Mouse (Mus musculus) limb, embryonic 10.5 days (tissue): ENCODE data around the gene Cacna2d3. TPM values are rescaled to one million over a fixed set of nuclear protein-coding genes. Genes with fewer than 3 reads are reported as not detected.

Experiments
- DNase-seq: peaks from one replicate; pipeline ENCODE4 v3.0.0-alpha.2; 2017; ENCODE audit warnings: low spot score
- H3K27ac ChIP-seq: fragments of 300-500 bp; sonication (generic); 2 replicates; pipeline ENCODE4 v1.5.1; 2016; ENCODE audit warnings: mild to moderate bottlenecking
- H3K27me3 ChIP-seq: fragments of 300-500 bp; sonication (generic); 2 replicates; pipeline ENCODE4 v1.6.1; 2016; ENCODE audit warnings: low read depth, mild to moderate bottlenecking; ENCODE audit not compliant: poor library complexity, severe bottlenecking
- H3K36me3 ChIP-seq: fragments of 300-500 bp; sonication (generic); 2 replicates; pipeline ENCODE4 v1.6.1; 2016; ENCODE audit warnings: mild to moderate bottlenecking, moderate library complexity
- H3K4me1 ChIP-seq: fragments of 300-500 bp; sonication (generic); 2 replicates; pipeline ENCODE4 v1.6.1; 2016
- H3K4me3 ChIP-seq: fragments of 300-500 bp; sonication (generic); 2 replicates; pipeline ENCODE4 v1.5.1; 2016; ENCODE audit warnings: mild to moderate bottlenecking, moderate library complexity
- H3K9me3 ChIP-seq: fragments of 300-500 bp; sonication (generic); replicated peaks from 2 replicates; pipeline ENCODE4 v1.6.1; 2016; ENCODE audit warnings: mild to moderate bottlenecking
- WGBS: fragments of 180-500 bp; shearing (Covaris S2); methylation state at CpG from one replicate; pipeline ENCODE4 v1.1.7; 2016; 5-methylcytosine and 5-hydroxymethylcytosine counted together
- polyA plus RNA-seq: library from polyadenylated mRNA; unstranded; fragments of >200 nt; fragmentation: Nextera tagmentation; extraction: Ambion mirVana; gene quantifications from 2 replicates; pipeline ENCODE4 v1.2.1, GENCODE M21; 2016

Gene Cacna2d3
- polyA plus RNA-seq, 1 experiment from 2014 or later = 0.86 TPM

- H3K9me3 ChIP-seq = no peaks in the 10 kb centered on the region
- no peak overlapping the region for H3K27ac ChIP-seq
- WGBS = 88% methylated on average over 9 of the region's 9 CpGs
- no peak for DNase-seq
- no peak overlapping the region for H3K4me3 ChIP-seq
- H3K36me3 ChIP-seq = no peaks in the 10 kb centered on the region
- H3K4me1 ChIP-seq = no peaks in the 10 kb centered on the region
- H3K27me3 ChIP-seq = no peaks in the 10 kb centered on the region
These were observed 397.8 kb downstream of the Cacna2d3 start for GRCm38 (mm10) chr14:29323718-29324429.

DNA sequence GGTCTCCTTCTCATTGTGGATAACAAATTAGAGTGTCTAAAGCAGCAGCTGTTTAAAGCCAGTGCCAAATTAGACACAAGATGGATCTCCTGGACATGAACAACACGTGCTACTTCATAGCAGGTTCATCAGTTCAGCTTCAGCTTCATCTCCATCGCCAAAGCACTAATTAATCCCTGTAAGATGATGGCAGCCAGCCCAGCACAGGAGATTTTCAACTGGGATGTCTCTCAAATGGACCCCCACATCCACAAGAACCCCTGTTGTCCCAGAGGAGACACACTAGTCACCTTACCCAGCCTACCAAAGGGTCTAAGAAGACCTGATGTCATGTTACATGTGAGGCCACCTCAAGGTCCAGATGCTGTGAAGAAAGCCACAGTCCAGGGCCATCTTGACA, 408.2 kb downstream of the Cacna2d3 start:
- Histone ChIP-seq H3K27me3 (no peaks in the 10 kb centered on the region), H3K36me3 (no peaks in the 10 kb centered on the region), H3K4me3 (no peak overlapping the region), H3K4me1 (no peaks in the 10 kb centered on the region), H3K27ac (no peak overlapping the region), H3K9me3 (no peaks in the 10 kb centered on the region)
- WGBS = 91% methylated on average over 2 of the region's 2 CpGs
- no peak for DNase-seq

DNA sequence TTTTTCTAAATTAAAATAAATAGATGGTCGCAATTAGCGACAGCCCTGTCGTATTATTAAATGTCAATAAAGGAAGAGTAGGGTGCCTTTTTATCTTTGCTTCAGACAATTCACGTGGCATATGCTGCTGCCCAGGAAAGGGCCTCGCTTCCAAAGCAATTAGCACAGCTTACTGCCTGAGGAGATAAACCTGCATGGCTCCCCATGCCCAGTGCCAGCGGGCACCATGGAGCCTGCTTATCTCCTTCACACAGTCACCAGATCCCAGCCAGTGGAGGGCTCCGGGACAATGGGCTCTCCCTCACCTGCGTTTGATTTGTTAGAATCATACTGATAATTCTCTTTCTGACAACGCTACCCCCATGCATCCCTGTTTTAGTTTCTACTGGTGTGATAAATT, 416.0 kb downstream of the Cacna2d3 start:
- Histone ChIP-seq H3K36me3 (no peaks in the 10 kb centered on the region), H3K27me3 (no peaks in the 10 kb centered on the region), H3K27ac (no peak overlapping the region), H3K9me3 (no peaks in the 10 kb centered on the region), H3K4me3 (no peak overlapping the region), H3K4me1 (no peaks in the 10 kb centered on the region)
- no peak for DNase-seq
- 90% methylated on average over 9 of the region's 9 CpGs for WGBS

DNA sequence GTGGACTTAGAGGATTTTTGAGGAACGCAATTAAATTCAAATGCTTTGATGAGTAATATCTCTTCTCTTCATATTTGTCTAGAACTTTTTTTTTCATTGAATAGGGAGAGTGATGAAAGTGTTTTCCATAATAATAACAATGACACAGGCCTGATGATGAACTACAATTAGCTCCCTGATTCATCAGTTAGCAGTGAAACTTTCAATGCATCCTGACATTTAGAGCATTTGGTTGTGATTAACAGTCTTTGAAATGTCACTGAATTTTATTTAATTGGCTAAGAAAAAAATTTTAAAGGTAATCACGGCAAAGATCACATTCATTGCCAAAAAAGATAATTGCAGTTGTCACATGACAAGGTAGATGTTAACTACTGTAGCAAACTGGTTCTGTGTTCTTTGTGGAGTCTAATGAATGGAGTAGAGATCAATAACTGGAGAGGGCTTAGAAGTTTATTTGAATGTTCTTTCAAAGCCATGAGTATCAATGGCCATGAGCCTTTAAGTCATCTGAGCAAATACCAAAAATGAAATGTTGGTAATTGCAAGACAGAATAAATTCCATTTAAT, 425.4 kb downstream of the Cacna2d3 start:
- WGBS = 81% methylated on average over 2 of the region's 2 CpGs
- Histone ChIP-seq H3K9me3 (no peaks in the 10 kb centered on the region), H3K27ac (no peak overlapping the region), H3K27me3 (no peaks in the 10 kb centered on the region), H3K4me3 (no peak overlapping the region), H3K4me1 (no peaks in the 10 kb centered on the region), H3K36me3 (no peaks in the 10 kb centered on the region)
- DNase-seq = no peak

- Histone ChIP-seq H3K4me3 (no peak overlapping the region), H3K9me3 (no peaks in the 10 kb centered on the region), H3K27me3 (no peaks in the 10 kb centered on the region), H3K4me1 (no peaks in the 10 kb centered on the region), H3K27ac (no peak overlapping the region), H3K36me3 (no peaks in the 10 kb centered on the region)
- DNase-seq = no peak
- WGBS = 89% methylated on average over 1 of the region's 1 CpGs
These were observed 442.8 kb downstream of the Cacna2d3 start for GRCm38 (mm10) chr14:29278901-29279300.

GRCm38 (mm10) chr14:29278401-29278800, 443.3 kb downstream of the Cacna2d3 start:
- Histone ChIP-seq H3K27ac (no peak overlapping the region), H3K27me3 (no peaks in the 10 kb centered on the region), H3K4me3 (no peak overlapping the region), H3K36me3 (no peaks in the 10 kb centered on the region), H3K9me3 (no peaks in the 10 kb centered on the region), H3K4me1 (no peaks in the 10 kb centered on the region)
- DNase-seq = no peak
- 85% methylated on average over 2 of the region's 2 CpGs for WGBS

DNA sequence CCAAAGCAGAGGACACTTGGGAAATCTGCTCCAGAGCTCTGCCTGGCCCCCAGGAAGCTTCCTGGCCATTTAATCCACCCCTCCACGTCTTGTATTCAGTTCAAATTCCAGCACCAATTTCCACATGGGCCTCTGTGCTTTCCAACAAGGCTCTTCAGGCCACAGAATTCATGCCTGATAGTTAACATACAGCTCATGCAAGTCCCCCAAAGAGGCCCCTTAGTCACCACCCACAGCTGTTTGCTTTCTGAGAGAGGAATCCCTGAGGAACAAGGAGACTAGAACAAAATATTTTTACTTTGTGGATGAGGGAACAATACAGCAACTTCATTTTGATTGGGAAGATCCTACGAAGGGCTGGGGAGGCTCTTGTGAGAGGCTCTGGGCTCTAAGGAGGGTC, 444.0 kb downstream of the Cacna2d3 start:
- H3K4me1 ChIP-seq = no peaks in the 10 kb centered on the region
- no peaks in the 10 kb centered on the region for H3K36me3 ChIP-seq
- DNase-seq = no peak
- no peak overlapping the region for H3K4me3 ChIP-seq
- H3K27ac ChIP-seq = no peak overlapping the region
- no peaks in the 10 kb centered on the region for H3K27me3 ChIP-seq
- no peaks in the 10 kb centered on the region for H3K9me3 ChIP-seq
- 79% methylated on average over 2 of the region's 2 CpGs for WGBS

DNA sequence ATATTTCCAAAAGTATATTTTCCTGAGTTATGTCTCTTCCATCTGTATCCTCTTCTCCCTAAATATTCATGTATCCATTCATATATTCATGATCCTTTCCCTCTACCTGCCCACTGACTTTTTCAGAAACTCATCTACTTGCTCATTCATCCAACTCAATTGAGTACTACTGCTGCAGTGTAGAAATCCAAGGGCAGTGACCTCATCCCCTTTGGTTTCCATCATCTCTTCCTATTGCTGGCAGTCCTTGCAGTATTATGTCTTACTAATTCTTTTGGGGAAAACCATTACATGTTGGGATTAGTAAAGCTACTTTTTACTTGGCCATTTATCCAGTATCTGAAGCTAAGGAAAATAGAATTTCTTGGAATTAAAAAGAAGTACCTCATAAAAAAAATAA, 447.8 kb downstream of the Cacna2d3 start:
- Histone ChIP-seq H3K4me1 (peaks cover 5% of the 10 kb centered on the region), H3K27ac (no peak overlapping the region), H3K9me3 (no peaks in the 10 kb centered on the region), H3K36me3 (no peaks in the 10 kb centered on the region), H3K4me3 (no peak overlapping the region), H3K27me3 (no peaks in the 10 kb centered on the region)
- no peak for DNase-seq

DNA sequence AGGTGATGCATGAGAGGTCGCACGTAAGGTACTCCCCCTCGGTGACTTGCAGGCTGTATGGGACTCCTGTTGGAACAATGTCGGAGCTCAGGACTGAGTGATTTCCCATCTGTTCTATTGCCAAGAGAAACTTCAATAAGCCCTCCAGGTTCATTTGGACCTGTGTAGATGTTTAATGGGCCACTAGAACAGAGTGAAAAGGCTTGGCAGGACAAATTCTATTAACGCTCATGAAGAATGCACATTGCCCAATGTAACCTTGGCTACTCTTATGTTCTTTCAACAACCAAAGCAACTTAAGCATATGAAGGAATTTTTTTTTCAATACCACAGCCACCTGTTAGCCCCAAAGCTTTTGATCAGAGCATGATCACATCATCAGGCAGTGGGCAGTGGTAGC, 451.1 kb downstream of the Cacna2d3 start:
- Histone ChIP-seq H3K4me1 (peaks cover 26% of the 10 kb centered on the region), H3K27me3 (no peaks in the 10 kb centered on the region), H3K27ac (no peak overlapping the region), H3K9me3 (no peaks in the 10 kb centered on the region), H3K4me3 (no peak overlapping the region), H3K36me3 (no peaks in the 10 kb centered on the region)
- no peak for DNase-seq
- 91% methylated on average over 5 of the region's 5 CpGs for WGBS

- 0 out of 2 replicates have a peak overlapping the region, but pooled peaks have one; percentile 3 for H3K27ac ChIP-seq
These were observed 451.8 kb downstream of the Cacna2d3 start for GRCm38 (mm10) chr14:29269816-29270215.

GRCm38 (mm10) chr14:29268609-29269008, 453.1 kb downstream of the Cacna2d3 start:
- 31% methylated on average over 5 of the region's 5 CpGs for WGBS
- no peaks in the 10 kb centered on the region for H3K9me3 ChIP-seq
- H3K27me3 ChIP-seq = no peaks in the 10 kb centered on the region
- H3K4me3 ChIP-seq = no peak overlapping the region
- no peak for DNase-seq
- no peak overlapping the region for H3K27ac ChIP-seq
- H3K36me3 ChIP-seq = no peaks in the 10 kb centered on the region
- peaks cover 26% of the 10 kb centered on the region for H3K4me1 ChIP-seq

More at GRCm38 (mm10) chr14:29269816-29270215, 451.8 kb downstream of the Cacna2d3 start:
- 52% methylated on average over 2 of the region's 2 CpGs for WGBS
- Histone ChIP-seq H3K4me1 (peaks cover 26% of the 10 kb centered on the region), H3K9me3 (no peaks in the 10 kb centered on the region), H3K36me3 (no peaks in the 10 kb centered on the region), H3K4me3 (no peak overlapping the region), H3K27me3 (no peaks in the 10 kb centered on the region)
- DNase-seq = no peak

DNA sequence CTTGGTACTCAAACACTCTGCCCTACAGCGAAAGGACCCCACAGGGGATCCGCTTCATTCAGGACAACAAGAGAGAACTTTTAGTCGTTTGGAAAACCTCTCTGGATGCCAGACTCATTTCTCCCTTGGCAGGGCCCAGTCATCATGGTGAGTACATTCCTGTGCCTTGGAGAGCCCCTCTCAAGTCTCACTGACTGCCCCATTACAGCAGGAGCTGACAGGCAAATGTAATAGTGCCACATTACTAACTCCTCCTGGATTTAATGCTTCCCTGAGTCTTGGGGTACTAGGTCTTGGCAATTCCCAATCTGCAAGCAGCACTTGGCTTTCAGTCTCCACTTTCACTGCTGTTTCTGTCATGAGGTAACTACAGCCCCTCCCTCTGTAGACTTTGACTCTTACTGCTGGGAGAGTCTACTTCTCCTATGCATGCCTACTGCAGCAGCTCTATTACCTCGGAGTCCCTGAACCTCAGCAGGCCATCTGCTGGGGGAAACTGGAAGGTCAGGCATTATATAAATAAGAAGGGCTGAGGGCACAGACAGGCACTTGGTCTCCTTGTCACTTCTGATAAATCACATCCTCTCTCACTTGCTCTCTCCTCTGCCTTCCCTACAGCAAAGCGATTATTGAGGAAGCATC, 454.3 kb downstream of the Cacna2d3 start:
- Histone ChIP-seq H3K4me3 (no peak overlapping the region), H3K4me1 (peaks cover 26% of the 10 kb centered on the region), H3K9me3 (no peaks in the 10 kb centered on the region), H3K36me3 (no peaks in the 10 kb centered on the region), H3K27ac (peak overlapping the region; percentile 6; the same call in 1 of the 2 replicates), H3K27me3 (no peaks in the 10 kb centered on the region)
- WGBS = 54% methylated on average over 5 of the region's 5 CpGs
- DNase-seq = peak; percentile 39

DNA sequence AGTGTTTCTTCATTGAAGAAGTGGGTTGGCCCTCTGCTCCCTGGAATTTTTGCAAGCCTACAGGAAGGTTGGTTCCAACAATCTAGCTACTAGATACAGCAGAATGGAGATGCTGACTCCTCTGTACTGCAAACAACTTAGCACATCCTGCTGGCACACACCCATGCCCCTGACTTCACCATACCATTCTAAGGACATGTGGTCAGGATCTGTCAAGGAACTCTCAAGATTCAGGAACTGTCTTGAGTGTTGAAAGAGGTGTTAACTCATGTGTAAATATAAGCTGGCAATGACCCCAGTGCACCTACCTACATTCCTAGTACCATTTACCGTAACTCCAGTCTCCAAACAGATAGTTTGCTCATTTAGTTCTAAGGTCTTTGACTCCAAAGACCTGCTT, 461.0 kb downstream of the Cacna2d3 start:
- H3K9me3 ChIP-seq = no peaks in the 10 kb centered on the region
- no peak overlapping the region for H3K4me3 ChIP-seq
- DNase-seq = no peak
- H3K36me3 ChIP-seq = no peaks in the 10 kb centered on the region
- WGBS = 90% methylated on average over 1 of the region's 1 CpGs
- no peaks in the 10 kb centered on the region for H3K4me1 ChIP-seq
- H3K27ac ChIP-seq = no peak overlapping the region
- H3K27me3 ChIP-seq = no peaks in the 10 kb centered on the region
